Mouse (Mus musculus): ENCODE data around the gene Phtf1.
A peak's percentile ranks its signal among the peaks of the same experiment; 100 is the strongest.

The Phtf1 gene

GRCm38 (mm10) chr3:103967861-103968691 is at the start of gene Phtf1:
TSS of gene Phtf1 (plus strand) at chr3:103968110.
- peak; percentile 74 to 78 for DNase-seq

DNA sequence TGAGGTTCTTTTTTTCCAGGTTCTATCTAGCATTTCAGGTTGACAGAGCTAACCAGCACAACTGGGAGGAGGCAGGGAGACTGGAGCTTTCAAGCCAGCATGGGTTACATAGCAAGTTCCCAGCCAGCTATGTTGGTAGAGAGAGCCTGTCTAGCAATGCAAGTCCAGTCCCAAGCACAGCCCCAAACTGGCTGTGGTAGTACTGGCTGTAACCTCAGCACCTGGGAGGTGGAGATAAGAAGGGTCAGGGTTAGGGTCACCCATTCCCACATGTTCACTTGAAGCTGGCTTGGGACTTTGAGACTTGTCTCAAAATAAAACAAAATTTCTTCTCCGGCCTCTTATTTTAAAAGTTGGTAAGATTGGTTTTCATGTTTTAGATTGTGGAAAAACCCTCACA is 47.8 kb upstream of the Phtf1 start:
- no peak for DNase-seq

DNA sequence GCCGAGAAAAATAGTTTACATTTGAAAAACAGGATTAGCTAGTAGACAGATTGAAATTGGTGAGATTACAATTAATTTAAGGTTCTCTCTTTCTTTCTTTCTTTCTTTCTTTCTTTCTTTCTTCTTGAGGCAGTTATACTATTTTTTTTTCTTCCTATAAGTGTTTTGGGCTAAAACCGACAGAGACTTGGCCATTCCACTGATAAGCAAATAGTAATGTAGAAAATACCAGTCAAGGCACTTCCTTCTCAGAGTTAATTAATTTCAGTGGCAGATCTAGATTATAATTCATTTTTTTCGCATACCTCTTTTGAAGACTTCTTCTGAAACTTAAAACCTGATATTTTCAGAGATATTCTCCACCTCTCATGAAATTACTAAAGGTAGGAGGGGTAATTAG is 42.6 kb upstream of the Phtf1 start:
- no peak for DNase-seq

DNA sequence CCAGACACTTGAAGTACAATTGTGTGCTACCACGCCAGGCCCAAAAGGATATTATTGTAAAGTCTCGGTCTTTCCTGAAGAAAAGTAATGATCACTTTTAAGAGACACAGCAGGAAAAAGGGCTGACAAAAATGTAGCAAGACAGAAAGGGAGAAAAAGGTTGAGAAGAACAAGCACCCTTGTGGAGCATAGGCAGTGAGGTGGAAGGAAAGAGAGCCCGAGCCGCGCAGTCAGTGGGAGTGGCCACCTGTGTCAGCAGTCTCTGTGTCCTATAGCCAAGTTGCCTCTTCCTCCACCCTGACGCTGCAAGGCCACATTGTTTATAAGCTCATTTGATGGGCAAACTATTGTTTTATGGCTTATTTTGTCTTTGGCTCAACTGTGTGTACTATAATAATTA is 40.4 kb upstream of the Phtf1 start:
- DNase-seq: peak; percentile 17 to 19

GRCm38 (mm10) chr3:103944794-103945562 is 22.9 kb upstream of the Phtf1 start:
- no peak for DNase-seq

DNA sequence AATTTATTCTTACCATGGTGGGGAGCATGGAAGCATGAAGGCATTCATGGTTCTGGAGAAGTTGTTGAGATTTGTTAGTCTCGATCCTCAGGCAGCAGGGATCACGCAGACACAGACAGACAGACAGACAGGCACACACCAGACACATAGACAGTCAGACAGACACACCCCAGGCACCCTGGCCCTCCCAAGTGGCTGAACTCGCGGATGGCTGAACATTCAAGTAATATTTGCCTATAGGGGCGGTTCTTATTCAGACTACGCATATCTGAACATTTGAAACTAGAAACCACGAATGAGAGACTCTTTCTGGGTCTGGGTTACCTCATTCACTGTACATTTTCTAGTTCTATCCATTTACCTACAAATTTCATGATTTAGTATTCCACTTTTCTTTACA is 19.2 kb upstream of the Phtf1 start:
- no peak for DNase-seq

- no peak for DNase-seq
Observed at GRCm38 (mm10) chr3:103960622-103961021, 7.3 kb upstream of the Phtf1 start.

DNA sequence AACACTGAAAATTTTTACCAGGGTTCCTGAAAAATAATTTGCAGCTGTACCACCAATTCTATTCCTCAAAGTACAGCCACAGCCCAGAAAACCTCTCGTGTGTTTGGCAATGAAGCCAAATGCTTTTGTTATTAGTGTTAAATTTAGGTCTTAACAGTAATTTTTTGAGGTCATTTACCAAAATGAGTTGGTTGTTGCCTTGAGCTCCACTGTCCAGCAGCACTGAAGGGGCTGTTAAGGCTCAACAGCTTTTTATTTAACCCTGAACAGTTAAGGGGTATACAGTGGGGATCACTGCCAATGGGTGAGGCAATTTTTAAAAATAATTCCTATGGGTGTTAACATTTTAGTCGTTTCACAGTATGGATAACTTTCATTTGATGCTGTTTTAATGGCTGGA is 679 bp upstream of the Phtf1 start:
- DNase-seq: no peak

DNA sequence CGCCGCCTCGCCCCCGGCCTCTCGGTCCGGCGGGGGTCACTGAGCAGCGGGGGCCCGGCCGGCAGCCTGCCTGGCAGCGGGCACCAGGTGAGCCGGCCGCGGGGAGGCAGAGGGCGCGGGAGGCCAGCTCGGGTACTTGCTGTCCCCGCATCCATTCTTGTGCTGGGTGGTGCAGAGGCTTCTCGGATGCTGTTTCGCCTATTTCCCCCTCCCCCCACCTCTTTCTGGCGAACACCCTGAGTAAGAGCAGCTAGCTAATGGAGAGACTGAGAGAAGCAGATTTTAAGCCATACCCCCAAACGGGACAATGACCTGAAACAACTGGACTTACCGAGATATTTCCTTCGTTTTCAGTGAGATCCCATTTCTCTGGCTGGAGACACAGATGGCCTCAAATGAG is 791 bp downstream of the Phtf1 start:
- DNase-seq: peak in 1 of 2 experiments; percentile 27

- no peak for DNase-seq
Observed at GRCm38 (mm10) chr3:103971157-103971556, 3.2 kb downstream of the Phtf1 start.

GRCm38 (mm10) chr3:103984556-103984955 is 16.6 kb downstream of the Phtf1 start:
- DNase-seq: no peak

DNA sequence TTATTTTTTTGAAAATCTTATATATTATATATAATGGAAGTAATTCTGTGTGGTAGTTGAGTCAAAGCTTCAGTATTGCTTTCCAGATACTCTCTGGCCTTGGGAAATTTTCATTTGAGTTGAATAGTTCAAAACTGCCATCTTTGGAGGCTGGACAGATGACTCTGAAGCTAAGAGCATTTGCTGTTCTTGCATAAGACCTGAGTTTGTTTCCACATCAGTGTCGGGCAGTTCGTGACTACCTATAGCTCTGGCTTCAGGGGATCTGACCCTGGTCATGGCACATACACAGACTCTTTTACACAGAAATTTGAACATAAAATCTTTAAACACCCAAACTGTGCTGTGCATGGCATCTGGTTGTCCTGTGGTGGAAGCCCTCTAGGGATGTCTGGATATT is 17.3 kb downstream of the Phtf1 start:
- DNase-seq: no peak

DNA sequence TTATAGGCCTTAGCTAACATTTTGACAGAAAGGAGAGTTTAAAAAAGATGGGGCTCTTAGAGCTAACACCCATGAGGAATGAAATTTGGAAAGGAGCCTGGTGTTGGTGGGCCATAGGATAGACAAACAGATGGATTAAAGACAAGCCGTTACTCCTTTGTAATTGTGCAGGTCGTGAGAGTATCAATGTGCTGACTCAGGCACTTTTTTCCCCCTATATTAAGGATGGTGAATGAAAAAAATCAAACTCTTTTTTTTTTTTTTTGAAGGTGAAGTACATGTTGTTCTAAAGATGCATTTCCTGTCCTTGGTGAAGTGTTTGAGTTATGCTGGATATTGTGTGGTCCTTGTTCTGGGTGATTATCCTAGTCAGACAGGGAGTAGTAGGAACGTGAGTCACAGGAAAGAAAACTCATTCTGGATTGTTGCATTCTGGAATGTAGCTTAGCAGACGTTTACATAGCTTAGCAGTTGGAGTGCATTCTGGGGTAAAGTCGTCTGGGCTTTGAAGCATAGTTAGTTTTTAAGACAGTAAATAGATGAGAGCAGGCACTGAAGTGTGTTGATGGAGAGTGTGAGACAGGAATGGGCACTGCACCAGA is 20.0 kb downstream of the Phtf1 start:
- DNase-seq: no peak

GRCm38 (mm10) chr3:103989352-103989751 is 21.4 kb downstream of the Phtf1 start:
- no peak for DNase-seq

DNA sequence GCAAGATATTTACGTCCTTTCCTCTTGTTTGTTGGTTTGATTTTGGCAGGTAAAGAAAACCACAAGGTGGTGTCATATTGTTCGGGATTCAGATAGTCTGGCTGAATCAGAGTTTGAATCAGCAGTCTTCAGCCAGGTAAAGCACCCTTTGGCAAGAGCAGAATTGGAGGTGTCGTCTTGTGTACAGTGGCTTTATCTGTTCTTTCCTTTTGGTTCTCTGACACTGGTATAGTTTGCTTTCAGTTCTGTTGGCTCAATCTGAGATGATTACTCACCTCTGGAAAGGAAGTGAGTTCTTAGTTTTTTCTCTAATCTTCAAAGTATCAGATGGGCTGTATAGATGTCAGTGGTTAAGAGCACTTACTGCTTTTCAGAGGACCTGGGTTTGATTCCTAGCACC is 23.4 kb downstream of the Phtf1 start:
- DNase-seq: no peak

DNA sequence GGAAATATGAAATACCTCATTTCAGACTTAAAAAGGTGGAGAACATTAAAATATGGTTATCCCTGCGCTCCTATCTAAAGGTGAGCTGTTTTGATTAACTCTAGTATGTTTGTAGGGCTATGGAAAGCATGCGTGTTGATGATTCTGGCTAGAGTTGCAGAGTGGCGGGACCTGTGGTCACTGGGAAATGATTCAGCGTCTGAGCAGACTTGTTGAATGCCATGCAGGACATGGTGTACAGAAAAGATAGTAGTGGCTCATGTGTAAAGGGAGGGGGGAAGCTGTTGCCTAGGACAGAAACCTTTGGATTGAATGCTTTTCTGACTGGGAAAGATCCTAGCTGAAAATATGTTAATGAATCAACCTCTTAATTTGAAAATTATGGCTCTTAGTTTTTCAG is 30.8 kb downstream of the Phtf1 start:
- DNase-seq: no peak

- no peak for DNase-seq
Observed at GRCm38 (mm10) chr3:104006896-104007466, 39.1 kb downstream of the Phtf1 start.

- no peak for DNase-seq
Observed at GRCm38 (mm10) chr3:104007479-104007878, 39.6 kb downstream of the Phtf1 start.

DNA sequence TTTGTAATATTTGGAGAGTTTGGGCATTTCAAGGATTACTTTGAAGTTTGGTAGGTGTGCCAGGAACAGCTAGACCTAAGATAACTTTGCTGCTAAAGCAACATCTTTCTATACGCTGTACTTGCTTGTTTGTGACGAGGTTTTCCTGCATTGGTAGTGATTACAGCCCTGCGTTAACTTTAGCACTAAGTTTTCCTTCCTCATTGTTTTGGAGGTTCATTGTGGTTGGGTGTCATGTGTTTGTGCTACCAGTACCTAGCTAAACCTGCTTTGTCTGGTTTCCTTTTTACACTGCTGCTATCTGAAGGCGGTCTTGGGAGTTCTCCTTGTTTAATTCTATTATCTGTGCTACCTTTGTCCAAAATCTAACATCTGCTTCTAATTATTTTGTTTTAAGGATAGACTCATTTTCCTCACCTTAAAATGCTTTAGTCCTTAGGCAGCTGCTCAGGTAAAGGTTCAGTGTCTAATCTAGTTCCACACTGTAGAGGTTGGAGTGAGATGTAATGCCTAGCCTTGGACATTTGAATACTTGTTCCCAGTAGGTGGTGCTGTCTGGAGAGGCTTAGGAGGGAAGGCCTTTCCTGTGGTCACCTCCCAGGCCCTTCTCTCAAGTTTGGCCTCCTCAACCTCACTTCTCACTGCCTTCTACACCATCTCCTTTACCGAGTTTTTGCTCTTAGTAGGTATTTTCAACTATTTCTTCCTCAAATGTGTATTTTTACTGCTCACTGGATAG is 42.2 kb downstream of the Phtf1 start:
- DNase-seq: no peak

DNA sequence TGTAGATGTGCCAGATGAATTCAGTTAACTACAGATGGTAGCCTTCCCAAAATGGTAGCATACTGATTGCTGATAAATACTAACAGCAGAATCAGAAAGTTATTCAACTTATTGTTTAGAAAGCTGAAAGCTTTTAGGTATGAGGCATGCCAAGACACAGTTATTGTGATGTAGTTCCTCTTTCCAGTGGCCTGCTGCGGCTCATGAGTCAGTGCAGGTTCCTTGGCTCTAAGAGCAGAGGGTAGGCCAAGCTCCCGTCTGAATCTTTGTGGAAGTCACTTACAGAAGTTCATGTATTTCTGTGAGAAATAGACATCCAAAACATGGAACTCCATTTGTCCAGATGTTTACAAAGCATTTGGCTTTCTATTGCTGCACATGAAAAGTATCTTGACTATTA is 44.1 kb downstream of the Phtf1 start:
- no peak for DNase-seq

DNA sequence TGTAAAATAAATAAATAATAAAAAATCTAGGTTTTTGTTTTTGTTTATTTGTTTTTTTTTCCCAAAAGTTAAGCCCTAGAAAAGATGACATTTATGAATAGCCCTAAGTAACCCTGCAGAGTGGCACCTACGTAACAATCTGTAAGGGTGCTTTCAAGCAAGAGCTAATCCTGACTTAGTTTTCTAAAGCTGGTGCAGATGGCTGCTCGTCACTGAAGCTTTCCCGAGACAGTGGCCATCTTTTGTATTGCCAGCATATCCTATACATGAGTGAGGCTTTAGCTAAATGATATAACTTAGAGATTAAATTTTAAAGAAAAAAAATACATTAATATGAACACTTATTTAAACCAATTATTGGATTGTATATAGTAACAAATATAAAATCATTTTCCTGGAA is 50.0 kb downstream of the Phtf1 start:
- no peak for DNase-seq

DNA sequence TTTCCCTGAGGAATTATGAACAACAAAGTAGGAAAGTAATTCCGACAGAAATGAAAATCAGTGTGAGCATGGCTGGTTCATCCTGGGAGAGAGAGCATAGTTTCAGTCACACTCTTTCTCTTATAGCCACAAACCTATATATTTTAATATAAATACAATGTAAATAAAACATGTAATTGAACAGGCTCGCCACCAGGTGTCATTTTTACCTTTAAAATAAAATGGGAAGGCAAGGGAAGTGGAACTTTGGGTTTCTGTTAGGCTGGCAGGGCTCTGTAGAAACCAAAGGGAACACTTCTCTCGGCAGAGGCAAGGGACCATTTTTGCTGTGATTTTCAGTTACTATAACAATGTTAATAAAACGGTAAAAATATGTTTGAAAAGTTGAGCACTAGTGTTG is 51.5 kb downstream of the Phtf1 start:
- DNase-seq: no peak

GRCm38 (mm10) chr3:104020101-104020500 is 52.2 kb downstream of the Phtf1 start:
- no peak for DNase-seq

All from thymus, adult 18-20 months (tissue).